8 mouse cellular contexts compared by ENCODE assay signal in the genomic region with DNA sequence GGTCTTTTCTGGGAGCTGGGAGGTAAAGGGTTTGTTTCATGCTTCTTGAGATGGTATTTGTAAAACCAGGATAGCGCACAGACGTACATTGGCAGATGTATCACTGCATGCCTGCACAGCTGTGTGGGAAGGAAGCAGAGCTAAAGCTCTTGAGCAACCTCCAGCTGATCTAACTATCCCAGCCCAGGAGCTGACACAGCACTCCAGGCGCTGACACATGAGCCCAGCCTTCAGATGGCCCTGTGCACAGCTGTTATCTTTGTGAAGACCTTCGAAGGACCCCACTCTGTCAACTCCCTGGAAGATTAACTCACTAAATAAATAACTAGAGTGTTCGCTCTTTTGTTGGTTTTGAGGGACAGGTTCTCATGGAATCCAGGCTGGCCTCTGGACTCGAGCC. TPM values are rescaled to one million over a fixed set of nuclear protein-coding genes. Genes with fewer than 3 reads are reported as not detected.
DNase-seq lines count a peak whose midpoint lies in the region; ATAC-seq lines count a peak whose summit lies in the region.

No protein-coding gene starts in this region.

- no peaks in the 10 kb centered on the region for H3K36me3 ChIP-seq in heart, embryonic 12.5 days
- H3K36me3 ChIP-seq in liver, embryonic 11.5 days (ENCODE audit: control insufficient read depth, insufficient read depth, low read length), result no peaks in the 10 kb centered on the region

- 0 out of 2 replicates have a peak, but pooled peaks cover 3% of the 10 kb centered on the region for H3K9me3 ChIP-seq in heart, embryonic 12.5 days (replicated peaks)
- H3K9me3 ChIP-seq in liver, embryonic 11.5 days (ENCODE audit: control insufficient read depth, low read length), result no peaks in the 10 kb centered on the region

- no peaks in the 10 kb centered on the region for H3K27me3 ChIP-seq in heart, embryonic 12.5 days (replicated peaks)
- H3K27me3 ChIP-seq in liver, embryonic 11.5 days (replicated peaks; ENCODE audit: control insufficient read depth, insufficient read depth, low read length), result no peaks in the 10 kb centered on the region

- no peak overlapping the region for H3K9ac ChIP-seq in heart, embryonic 12.5 days
- no peak overlapping the region for H3K9ac ChIP-seq in liver, embryonic 11.5 days (ENCODE audit: low read depth, low read length)

- peak; percentile 25 for DNase-seq in thymus, postnatal 0 days (ENCODE audit: low spot score)
- DNase-seq in thymus, postnatal 10 days (ENCODE audit: low spot score in 2 of 2), result no peak
- no peak for DNase-seq in liver, embryonic 11.5 days (ENCODE audit: low spot score)
- peak; percentile 85 for DNase-seq in yolk sac, embryonic 10.5 days (ENCODE audit: low spot score)
- no peak for DNase-seq in frontal cortex, postnatal 14 days (ENCODE audit: low spot score in 2 of 2)
- DNase-seq in urinary bladder, adult 2 months (ENCODE audit: low spot score), result no peak
- no peak for DNase-seq in cerebellum, postnatal 10 days

- H3K4me3 ChIP-seq in heart, embryonic 12.5 days, result no peak overlapping the region
- H3K4me3 ChIP-seq in liver, embryonic 11.5 days (ENCODE audit: low read depth, low read length), result no peak overlapping the region

- peaks cover 32% of the 10 kb centered on the region for H3K4me1 ChIP-seq in heart, embryonic 12.5 days (replicated peaks)
- H3K4me1 ChIP-seq in liver, embryonic 11.5 days (replicated peaks; ENCODE audit: control insufficient read depth, insufficient read depth, low read length), result peaks cover 11% of the 10 kb centered on the region

- H3K4me2 ChIP-seq in heart, embryonic 12.5 days, result 0 out of 2 replicates have a peak overlapping the region, but pooled peaks have one; percentile 1
- no peak overlapping the region for H3K4me2 ChIP-seq in liver, embryonic 11.5 days

- peak overlapping the region; percentile 52; the same call in 1 of the 2 replicates for H3K27ac ChIP-seq in heart, embryonic 12.5 days (ENCODE audit: poor library complexity, severe bottlenecking)
- no peak overlapping the region for H3K27ac ChIP-seq in liver, embryonic 11.5 days (ENCODE audit: low read depth, low read length)

- ATAC-seq in heart, embryonic 12.5 days (ENCODE audit: insufficient number of reproducible peaks, low FRiP score), result peak; percentile 66; the same call in 1 of the 2 replicates
- peak; percentile 61; the same call in 1 of the 2 replicates for ATAC-seq in liver, embryonic 11.5 days (replicated peaks; ENCODE audit: low FRiP score)

- 21% methylated on average over 6 of the region's 6 CpGs for WGBS in heart, embryonic 12.5 days
- 36% methylated on average over 6 of the region's 6 CpGs for WGBS in liver, embryonic 11.5 days

RNA-seq across cellular contexts. Expression of gene S1pr1, which starts 48.4 kb away (rescaled TPM):
- polyA plus RNA-seq in thymus, postnatal 0 days (2015; fragmentation: Nextera tagmentation; extraction: Ambion mirVana), result 12.3 and 13.2 TPM in 2 replicates
- polyA plus RNA-seq in heart, embryonic 12.5 days (2016; fragmentation: Nextera tagmentation; extraction: Ambion mirVana), result 86.0 and 87.5 TPM in 2 replicates
- polyA plus RNA-seq in liver, embryonic 11.5 days (2014; fragmentation: Nextera tagmentation; extraction: Ambion mirVana), result 17.8 and 18.7 TPM in 2 replicates
- polyA plus RNA-seq in urinary bladder, adult 2 months (2012; rRNA removed), result 17.0 and 18.3 TPM in 2 replicates

Comparison
In these comparisons a context has a peak if more than half of its experiments do, and no peak if none do; other contexts are left out.
1. DNase-seq: peak in thymus, postnatal 0 days (single experiment) and yolk sac, embryonic 10.5 days (single experiment); none in thymus, postnatal 10 days (0 of 2), liver, embryonic 11.5 days (single experiment), frontal cortex, postnatal 14 days (0 of 2), urinary bladder, adult 2 months (single experiment) and cerebellum, postnatal 10 days (0 of 2).